Mouse (Mus musculus) embryonic fibroblast, embryonic 13.5 days (primary cell): ENCODE measurements at regions not wholly inside any gene's neighbourhood (a gene's known extent, or its start where the extent isn't known, plus 50 kb on each side); places are given as distances from the start of the nearest gene placed in this dataset.

Experiments
- CTCF ChIP-seq: IDR thresholded peaks from 2 replicates; pipeline ENCODE4 v1.5.1; 2011; ENCODE audit warnings: mild to moderate bottlenecking, control low read depth, low read length, moderate library complexity, borderline replicate concordance; ENCODE audit not compliant: insufficient read depth
- POLR2A ChIP-seq: IDR thresholded peaks from 2 replicates; pipeline ENCODE4 v1.6.1; 2011; ENCODE audit warnings: low read depth, mild to moderate bottlenecking, control low read depth, low read length, moderate library complexity

DNA sequence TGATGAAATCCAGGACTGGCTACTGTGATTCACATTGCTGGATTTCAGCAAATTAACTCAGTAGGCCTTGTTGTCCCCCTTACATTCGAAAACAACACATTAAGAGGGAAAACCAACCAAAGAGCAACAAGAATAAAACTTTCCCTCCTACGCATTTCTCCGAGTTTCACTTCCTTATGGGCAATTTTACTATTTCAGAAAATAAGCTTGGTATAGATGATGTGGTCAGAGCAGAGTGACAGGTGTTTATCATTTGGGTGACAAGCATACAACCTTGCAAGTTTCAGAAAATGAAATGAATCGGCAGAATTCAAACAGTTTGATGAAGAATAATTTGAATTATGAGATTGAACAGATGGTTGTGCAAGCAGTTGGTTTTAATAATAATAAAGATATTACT, 220.6 kb downstream of the Etaa1 start:
- no peak for TF ChIP-seq POLR2A
- no peak for TF ChIP-seq CTCF
